Mouse (Mus musculus): ENCODE measurements around the gene Ccdc120.
"Not testable (repeated sequence)": the region's sequence is repeated elsewhere in the genome, so short reads cannot be mapped to it uniquely, and the experiment has no call there.

DNA sequence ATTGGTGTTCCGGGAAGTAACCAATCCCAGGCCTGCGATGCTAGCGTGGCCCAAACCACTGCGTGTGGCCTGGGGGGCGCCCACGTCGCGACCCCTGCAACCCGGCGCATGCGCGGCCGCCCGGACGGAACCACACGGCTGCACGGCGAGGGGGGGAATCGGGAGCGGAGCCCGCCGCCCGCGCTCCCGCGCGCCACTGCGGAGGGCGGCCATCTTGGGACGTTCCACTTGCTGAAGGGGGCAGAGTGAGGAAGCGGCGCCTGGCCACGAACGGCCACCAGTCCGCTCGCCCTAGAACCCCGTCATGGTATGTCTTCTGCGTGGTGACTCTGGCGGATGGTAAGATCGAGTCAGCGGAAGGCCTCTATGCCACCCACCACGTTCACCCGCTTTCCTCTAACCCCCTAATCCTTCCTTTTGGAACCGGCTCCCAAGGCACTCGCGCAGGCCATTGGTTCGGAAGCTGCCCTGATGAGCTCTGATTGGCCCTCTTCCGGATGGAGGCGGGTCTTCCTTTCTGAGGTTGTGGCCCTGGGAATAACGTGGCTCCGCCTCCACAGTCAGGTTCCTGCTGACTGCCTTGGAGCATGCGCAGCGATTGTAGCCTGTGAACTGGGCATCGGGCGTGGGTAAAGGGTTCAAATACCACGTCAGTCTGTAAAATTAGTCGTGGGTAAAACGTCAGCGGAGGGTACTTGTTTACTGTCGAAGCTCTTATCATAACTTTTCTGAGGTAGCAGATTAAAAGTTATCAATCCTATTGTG, 36.4 kb downstream of the Ccdc120 start, which contains the start of gene Wdr45:
- TF ChIP-seq CTCF (IDR thresholded peaks at IDR 0.05; ENCODE audit: low read depth, low read length); GATA1 (IDR thresholded peaks at IDR 0.05; ENCODE audit: borderline replicate concordance, low read length); TAL1 (conservative IDR thresholded peaks at IDR 0.05; ENCODE audit: low read depth, low read length): not testable (repeated sequence)
